Mouse (Mus musculus): ENCODE measurements at regions not wholly inside any gene's neighbourhood (a gene's known extent, or its start where the extent isn't known, plus 50 kb on each side); places are given as distances from the start of the nearest gene placed in this dataset. TPM values are rescaled to one million over a fixed set of nuclear protein-coding genes. Genes with fewer than 3 reads are reported as not detected.

DNA sequence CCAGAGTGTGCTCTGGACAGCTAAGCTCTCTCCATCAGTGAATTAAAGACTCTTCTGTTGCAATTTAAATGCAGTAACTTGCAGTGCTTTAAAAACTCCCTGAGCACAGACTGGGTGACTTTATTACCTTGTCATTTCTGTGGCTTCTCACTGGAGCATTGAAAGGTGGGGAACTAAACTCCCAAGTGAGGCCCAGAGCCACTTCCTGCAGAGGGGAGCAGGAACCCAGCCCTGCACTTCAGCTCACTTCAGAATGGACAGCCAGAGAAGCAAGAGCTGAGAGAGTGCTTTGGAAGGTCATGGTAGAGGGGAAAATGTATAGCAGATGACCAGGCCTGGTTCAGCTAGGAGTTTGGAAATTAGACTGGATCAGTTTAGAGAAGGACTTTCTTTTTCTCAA lies 69.3 kb upstream of the Cnr1 start:
- no peaks in the 10 kb centered on the region for H3K36me3 ChIP-seq (ENCODE audit: control insufficient read depth, insufficient read depth, low read length)
- no peak overlapping the region for H3K27ac ChIP-seq (replicated peaks; ENCODE audit: low read depth, low read length)

DNA sequence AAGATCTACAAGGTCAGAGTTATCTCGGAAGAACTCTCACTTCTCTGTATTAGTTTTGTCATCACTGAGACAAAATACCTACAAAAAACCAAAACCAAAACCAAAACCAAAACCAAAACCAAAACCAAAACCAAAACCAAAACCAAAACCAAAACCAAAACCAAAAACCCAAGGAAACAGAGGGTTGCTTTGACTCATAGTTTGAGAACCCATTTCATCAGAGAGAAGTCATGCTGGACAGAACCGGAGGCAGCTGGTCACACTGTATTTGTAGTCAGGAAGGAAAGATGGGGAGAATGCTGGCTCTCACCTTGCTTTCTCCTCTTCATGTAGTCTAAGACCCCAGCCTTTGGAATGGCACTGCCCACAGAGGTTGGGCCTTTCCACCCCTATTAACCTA lies 57.3 kb upstream of the Cnr1 start:
- H3K27me3 ChIP-seq (replicated peaks; ENCODE audit: control insufficient read depth, insufficient read depth, low read length): no peaks in the 10 kb centered on the region
- no peak for DNase-seq (ENCODE audit: low spot score)
- H3K9me3 ChIP-seq (ENCODE audit: control insufficient read depth, low read length): no peaks in the 10 kb centered on the region
- 82% methylated on average over 2 of the region's 2 CpGs for WGBS
- no peak overlapping the region for H3K27ac ChIP-seq (replicated peaks; ENCODE audit: low read depth, low read length)
- no peaks in the 10 kb centered on the region for H3K4me1 ChIP-seq (ENCODE audit: control insufficient read depth, insufficient read depth, low read length)
- no peak for ATAC-seq (ENCODE audit: low read depth)
- no peak overlapping the region for H3K4me3 ChIP-seq (ENCODE audit: low read depth, low read length)
- no peak overlapping the region for H3K9ac ChIP-seq (ENCODE audit: low read depth, low read length)
- no peaks in the 10 kb centered on the region for H3K36me3 ChIP-seq (ENCODE audit: control insufficient read depth, insufficient read depth, low read length)
- H3K4me2 ChIP-seq (ENCODE audit: low read depth, low read length): no peak overlapping the region

More for the DNA sequence above, 69.3 kb upstream of the Cnr1 start:
- DNase-seq (ENCODE audit: low spot score): no peak
- no peak for ATAC-seq (ENCODE audit: low read depth)
- Histone ChIP-seq H3K9me3 (ENCODE audit: control insufficient read depth, low read length) (no peaks in the 10 kb centered on the region), H3K4me2 (ENCODE audit: low read depth, low read length) (no peak overlapping the region), H3K4me1 (ENCODE audit: control insufficient read depth, insufficient read depth, low read length) (no peaks in the 10 kb centered on the region), H3K4me3 (ENCODE audit: low read depth, low read length) (no peak overlapping the region), H3K9ac (ENCODE audit: low read depth, low read length) (no peak overlapping the region), H3K27me3 (replicated peaks; ENCODE audit: control insufficient read depth, insufficient read depth, low read length) (no peaks in the 10 kb centered on the region)

DNA sequence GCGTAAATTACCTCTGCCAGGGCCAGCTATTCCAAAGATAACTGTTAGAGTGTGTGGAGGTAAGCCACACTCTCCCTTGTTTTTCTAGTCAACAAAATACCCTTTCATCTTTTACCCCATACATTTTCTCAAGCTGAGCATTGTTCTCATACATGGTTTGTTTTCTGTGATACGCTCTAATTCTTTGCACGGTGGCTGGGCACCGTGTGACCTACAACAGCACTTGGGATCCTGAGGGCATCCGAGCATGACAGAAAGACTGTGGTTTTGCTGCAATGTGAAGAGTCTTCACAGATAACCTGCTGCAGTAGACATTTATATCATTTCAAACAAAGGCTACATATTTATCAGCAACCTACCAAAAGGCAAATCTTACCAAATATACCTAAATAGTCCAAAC lies 55.1 kb upstream of the Cnr1 start:
- H3K9ac ChIP-seq (ENCODE audit: low read depth, low read length): no peak overlapping the region
- no peak for DNase-seq (ENCODE audit: low spot score)
- H3K36me3 ChIP-seq (ENCODE audit: control insufficient read depth, insufficient read depth, low read length): no peaks in the 10 kb centered on the region
- no peak overlapping the region for H3K27ac ChIP-seq (replicated peaks; ENCODE audit: low read depth, low read length)
- no peak overlapping the region for H3K4me2 ChIP-seq (ENCODE audit: low read depth, low read length)
- WGBS: 55% methylated on average over 5 of the region's 5 CpGs
- ATAC-seq (ENCODE audit: low read depth): no peak
- H3K27me3 ChIP-seq (replicated peaks; ENCODE audit: control insufficient read depth, insufficient read depth, low read length): no peaks in the 10 kb centered on the region
- H3K9me3 ChIP-seq (ENCODE audit: control insufficient read depth, low read length): no peaks in the 10 kb centered on the region
- no peak overlapping the region for H3K4me3 ChIP-seq (ENCODE audit: low read depth, low read length)
- no peaks in the 10 kb centered on the region for H3K4me1 ChIP-seq (ENCODE audit: control insufficient read depth, insufficient read depth, low read length)

Small RNA genes lying in the stretch of these regions (microRNA-seq; reads per million reads assigned to microRNA genes)
- not detected for gene Gm23304 (ENCODE audit: borderline number of aligned reads)
